Mouse (Mus musculus): ENCODE measurements at regions not wholly inside any gene's neighbourhood (a gene's known extent, or its start where the extent isn't known, plus 50 kb on each side); places are given as distances from the start of the nearest gene placed in this dataset.

DNA sequence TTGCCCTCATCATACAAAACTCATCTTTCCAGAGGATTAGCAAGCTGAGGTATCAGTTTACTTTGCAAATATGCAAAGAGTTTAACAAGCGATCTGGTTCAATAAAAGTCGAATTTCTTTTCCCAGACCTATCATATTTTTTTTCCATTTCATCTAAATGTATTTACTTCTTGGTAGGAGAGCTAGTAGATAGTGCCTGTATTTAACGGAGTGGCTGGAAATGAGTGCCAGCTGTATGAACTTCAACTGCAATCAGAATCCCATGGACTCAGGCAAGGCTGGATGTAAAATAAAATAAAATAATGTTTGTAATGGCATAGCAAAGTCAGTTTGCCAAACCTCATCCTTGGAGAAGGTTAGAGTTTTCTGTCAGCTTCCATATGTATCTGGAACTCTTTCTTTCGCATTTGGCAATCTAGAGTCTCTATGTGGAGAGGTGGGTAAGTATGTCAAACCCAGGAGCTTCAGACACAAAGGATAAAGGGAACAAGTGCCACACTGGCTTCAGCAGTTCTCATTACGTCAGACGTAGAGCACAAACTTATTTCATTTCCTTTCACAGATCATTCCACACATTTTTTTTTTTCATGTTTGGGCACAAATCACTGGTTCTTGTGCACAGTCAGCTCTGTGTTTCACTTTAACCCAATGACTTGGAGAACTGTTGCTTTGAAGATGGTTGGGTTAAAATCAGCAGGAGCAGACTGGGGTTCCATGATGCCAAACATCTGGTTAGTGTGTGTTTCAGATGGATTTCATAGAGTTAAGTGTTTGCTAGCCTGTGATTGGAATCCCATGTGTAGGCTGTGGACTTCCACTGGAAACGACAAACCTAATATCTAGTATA is 357.2 kb upstream of the Tmc3 start:
- no peak for DNase-seq

DNA sequence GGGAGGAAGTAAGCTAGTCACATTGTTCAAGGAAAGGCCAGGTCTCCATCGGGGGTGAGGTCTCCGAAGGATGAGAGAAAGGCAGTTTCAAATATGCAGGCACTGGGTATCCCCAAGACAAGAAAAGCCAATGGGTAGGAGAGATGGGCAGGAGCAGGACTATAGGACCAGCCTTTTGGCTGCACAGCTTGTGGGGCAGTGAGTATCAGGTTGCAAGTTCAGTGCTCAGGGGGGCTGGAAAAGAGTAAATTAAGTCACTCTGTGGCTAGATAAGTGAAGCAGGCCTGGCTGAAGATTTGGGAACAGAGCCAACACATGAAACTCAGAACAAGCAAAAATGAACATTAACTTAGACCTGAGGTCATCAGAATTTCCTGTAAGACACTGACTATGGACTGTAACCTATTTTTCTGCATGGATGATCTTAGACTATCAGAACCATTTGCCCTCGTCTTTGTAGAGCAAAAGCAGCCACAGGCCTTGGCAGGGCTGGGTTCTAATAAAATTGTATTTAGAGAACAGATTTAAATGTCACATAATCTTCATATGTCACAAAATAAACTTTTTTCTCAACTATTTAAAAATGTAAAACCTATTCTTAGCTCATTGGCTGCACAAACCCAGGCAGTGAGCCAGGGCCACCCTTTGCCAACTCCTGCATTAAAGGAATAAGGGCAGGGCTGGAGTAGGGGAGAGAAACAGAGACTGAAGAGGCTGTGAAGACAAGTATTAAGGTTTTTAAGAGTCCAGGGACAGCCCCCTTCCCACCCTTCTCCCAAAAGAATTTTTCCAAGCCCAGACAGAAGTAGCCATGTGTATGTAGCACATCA is 354.0 kb upstream of the Tmc3 start:
- peak; percentile 18 for DNase-seq
- intact Hi-C loops (cut with DNase I; ENCODE audit: low total_unique reads): no loop called here

More for the DNA sequence above, 357.2 kb upstream of the Tmc3 start:
- intact Hi-C loops (cut with DNase I; ENCODE audit: low total_unique reads): no loop called here

GRCm38 (mm10) chr7:83235659-83236058 is 349.1 kb upstream of the Tmc3 start:
- intact Hi-C loops (cut with DNase I; ENCODE audit: low total_unique reads): no loop called here
- no peak for DNase-seq

- no peak for DNase-seq
- intact Hi-C loops (cut with DNase I; ENCODE audit: low total_unique reads): no loop called here
Measured at GRCm38 (mm10) chr7:83237336-83237735, 347.4 kb upstream of the Tmc3 start.

GRCm38 (mm10) chr7:83238091-83238490 is 346.6 kb upstream of the Tmc3 start:
- DNase-seq: no peak
- intact Hi-C loops (cut with DNase I; ENCODE audit: low total_unique reads): no loop called here

- intact Hi-C loops (cut with DNase I; ENCODE audit: low total_unique reads): no loop called here
- peak; percentile 63 for DNase-seq
Measured at GRCm38 (mm10) chr7:83242233-83242632, 342.5 kb upstream of the Tmc3 start.

- no peak for DNase-seq
- intact Hi-C loops (cut with DNase I; ENCODE audit: low total_unique reads): no loop called here
Measured at GRCm38 (mm10) chr7:83245867-83246266, 338.9 kb upstream of the Tmc3 start.

DNA sequence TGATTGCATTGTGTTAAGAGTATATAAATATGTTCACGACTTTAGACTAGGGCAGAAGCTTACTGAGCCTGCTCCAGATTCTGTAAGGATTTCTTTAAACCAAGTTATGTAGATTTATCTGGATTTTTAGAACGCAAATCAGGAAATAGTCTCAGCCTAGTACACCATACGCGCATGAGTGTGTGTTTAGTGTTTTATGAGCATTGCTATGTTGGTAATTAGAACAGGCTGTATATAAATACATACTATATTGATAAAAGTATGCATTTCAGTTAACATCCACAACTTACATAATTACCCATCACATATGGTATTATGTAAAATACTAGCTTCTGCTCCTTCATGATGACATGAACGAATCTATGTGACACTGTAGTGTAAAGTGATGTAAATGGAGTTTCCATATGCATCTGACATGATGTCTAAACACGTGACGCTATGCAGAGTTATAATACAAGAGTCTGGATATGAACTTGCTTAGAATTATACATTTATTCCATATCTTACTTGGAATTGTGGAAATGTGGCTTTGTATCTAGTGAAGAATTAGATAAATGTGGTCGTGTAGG is 332.6 kb upstream of the Tmc3 start:
- no peak for DNase-seq
- intact Hi-C loops (cut with DNase I; ENCODE audit: low total_unique reads): no loop called here

DNA sequence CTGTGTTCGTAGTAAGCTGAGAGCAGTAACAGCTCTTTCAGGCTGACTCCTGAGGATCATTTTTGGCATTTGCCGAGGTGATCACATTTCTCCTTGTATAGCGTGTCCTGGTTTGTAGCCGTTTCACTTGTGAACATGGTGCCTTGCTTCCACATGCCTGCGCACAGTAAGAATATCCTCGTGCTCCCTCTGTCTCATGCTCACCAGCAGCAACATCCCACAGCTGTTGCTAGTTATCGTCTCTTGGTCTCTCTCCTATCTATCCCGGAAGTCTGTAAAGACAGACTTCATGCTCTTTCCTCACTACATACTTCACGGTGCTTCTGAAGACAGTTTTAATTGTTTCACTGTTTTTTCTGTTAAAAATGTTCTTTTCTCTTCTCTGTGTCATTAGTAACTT is 331.7 kb upstream of the Tmc3 start:
- intact Hi-C loops (cut with DNase I; ENCODE audit: low total_unique reads): no loop called here

GRCm38 (mm10) chr7:83253432-83253831 is 331.3 kb upstream of the Tmc3 start:
- no peak for DNase-seq
- intact Hi-C loops (cut with DNase I; ENCODE audit: low total_unique reads): no loop called here

More for the DNA sequence above, 331.7 kb upstream of the Tmc3 start:
- DNase-seq: peak; percentile 5

- no peak for DNase-seq
- intact Hi-C loops (cut with DNase I; ENCODE audit: low total_unique reads): no loop called here
Measured at GRCm38 (mm10) chr7:83254411-83254810, 330.3 kb upstream of the Tmc3 start.

- no peak for DNase-seq
- intact Hi-C loops (cut with DNase I; ENCODE audit: low total_unique reads): no loop called here
Measured at GRCm38 (mm10) chr7:83256236-83256784, 328.4 kb upstream of the Tmc3 start.

DNA sequence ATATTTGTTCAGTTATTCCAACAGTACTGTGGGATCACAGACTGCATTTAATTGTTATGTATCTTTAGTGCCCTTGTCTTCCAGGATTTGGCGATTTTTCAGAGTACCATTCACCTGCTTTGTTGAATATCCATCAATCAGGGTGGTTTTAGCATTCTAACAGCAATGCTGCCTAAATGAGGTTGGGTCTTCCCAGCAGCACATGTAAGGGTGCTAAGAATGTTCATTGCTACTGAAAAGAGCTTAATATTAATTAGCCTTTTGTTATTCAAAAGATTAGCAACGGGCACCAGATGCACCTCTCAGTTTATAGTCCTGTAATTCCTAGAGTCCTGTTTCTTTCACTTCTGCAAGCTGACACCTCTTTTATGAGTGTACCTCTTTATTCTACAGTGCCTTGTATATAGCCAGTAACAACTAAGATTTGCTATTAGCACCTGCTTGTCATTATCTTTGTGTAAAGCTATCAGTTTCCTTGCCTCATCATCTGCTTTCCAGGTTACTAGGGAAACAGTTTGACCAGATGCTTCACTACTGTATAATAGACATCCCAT is 326.3 kb upstream of the Tmc3 start:
- intact Hi-C loops (cut with DNase I; ENCODE audit: low total_unique reads): no loop called here
- no peak for DNase-seq

DNA sequence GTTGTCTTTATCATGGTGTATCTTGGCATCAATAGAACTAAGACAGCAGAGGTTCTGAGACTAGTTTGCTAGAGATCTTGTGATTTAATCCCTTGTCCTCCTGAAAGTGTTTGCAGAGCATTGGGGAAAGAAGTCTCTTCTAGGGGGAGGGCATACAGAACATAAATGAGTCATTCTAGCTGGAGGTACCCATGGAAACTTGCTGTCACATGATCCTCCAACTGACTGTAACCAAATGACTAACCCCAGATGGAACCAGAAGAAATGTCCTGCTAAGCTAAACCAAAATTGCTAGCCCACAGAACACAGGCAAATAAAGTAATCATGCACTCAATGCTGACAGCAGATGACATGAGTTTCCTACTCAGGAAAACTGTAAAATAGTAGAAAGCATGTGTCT is 323.2 kb upstream of the Tmc3 start:
- intact Hi-C loops (cut with DNase I; ENCODE audit: low total_unique reads): no loop called here
- DNase-seq: no peak

DNA sequence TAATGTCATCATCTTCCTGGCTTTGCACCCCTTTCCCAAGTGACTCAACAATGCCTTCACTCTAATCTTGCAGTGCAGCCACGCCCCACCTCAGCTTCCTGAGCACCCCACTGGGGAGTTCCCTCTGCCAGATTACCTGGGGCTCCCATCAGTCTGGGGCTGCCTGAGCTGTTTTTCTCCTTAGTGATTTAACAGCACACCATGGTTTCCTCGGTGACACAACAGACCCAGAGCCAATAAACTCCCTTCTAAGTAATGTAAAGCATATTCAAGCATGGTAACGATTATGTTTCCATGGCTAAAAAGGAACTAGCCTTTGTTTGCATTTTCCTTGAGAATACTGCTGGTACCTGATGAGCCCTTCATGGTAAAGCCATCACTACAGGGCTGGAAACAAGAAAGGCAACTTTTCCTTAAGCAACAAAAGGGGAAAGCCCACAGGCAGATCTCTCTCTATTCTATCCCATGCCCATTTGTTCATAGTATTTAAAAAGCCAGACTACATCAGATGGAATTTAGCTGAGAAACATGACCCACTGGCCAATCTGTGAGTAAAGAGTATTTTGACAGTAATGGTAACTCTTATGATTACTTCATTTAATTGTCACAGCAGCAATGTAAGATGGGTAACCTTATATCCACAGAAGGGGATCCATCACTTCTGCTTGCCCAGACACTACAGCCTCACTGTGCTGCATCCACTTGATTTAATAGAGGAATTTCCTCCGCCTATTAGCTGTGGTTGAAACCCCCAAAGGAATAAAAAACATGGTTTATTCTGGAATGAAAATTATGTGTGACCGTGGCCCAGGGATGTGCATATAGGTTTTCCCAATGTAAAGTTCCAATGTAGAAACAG is 294.6 kb upstream of the Tmc3 start:
- peak; percentile 18 for DNase-seq
- intact Hi-C loops (cut with DNase I; ENCODE audit: low total_unique reads): no loop called here

GRCm38 (mm10) chr7:83307112-83307511 is 277.6 kb upstream of the Tmc3 start:
- no peak for DNase-seq
- intact Hi-C loops (cut with DNase I; ENCODE audit: low total_unique reads): no loop called here

DNA sequence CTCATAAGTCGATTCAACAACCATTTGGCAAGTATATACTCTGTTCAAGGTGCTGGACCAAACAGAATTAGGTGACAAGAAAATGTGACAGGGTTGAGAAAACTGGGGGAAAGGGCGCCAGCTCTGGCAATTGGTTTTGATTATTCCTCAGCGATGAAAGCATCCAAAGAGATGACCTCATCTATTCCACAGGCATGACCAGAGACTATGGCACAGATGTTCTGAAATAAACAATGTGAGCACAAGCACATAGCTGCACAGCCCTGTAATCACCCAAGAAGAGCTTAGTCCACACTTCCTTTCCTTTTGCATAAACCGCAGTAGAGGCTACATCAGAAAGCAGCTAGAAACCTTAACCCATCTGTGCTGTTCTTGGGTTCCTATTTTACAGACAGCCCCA is 272.6 kb upstream of the Tmc3 start:
- intact Hi-C loops (cut with DNase I; ENCODE audit: low total_unique reads): no loop called here
- peak; percentile 11 for DNase-seq

DNA sequence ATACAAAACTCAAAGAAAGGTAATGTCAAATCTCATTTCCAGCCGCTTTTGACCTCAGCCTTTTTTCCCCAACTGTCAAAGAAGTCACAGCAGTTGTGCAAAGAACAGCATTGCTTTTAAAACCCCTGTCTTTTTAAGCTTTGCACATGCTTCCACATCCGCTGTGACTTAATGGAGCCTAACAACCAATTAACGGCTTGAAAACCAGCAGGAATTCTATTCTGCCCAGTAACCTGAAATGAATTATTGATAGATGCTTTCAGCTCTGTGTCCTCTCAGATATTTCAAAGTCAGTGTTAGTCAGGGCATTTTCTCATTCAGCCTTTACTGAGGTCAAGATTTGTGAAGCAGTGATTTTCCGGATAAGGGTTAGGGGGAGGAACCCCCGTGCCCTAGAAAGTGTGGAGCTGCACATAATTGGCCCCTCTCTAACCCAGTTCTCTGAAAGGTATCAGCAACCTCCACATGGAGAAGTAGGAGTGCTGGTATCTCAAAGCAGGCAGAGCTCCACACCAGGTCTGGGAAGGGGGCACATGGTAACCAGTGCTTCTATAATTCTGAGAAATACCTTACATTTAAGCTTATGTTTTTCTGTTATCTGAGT is 254.8 kb upstream of the Tmc3 start:
- no peak for DNase-seq
- intact Hi-C loops (cut with DNase I; ENCODE audit: low total_unique reads): no loop called here

All from gastrocnemius, postnatal 14 days (tissue).